Mouse (Mus musculus): ENCODE measurements around the gene Setd7.

- TF ChIP-seq CTCF (IDR thresholded peaks at IDR 0.05; ENCODE audit: control insufficient read depth, insufficient read depth, low read length), result no peak
- TF ChIP-seq POLR2A (IDR thresholded peaks at IDR 0.05; ENCODE audit: borderline replicate concordance, control insufficient read depth, low read depth, low read length), result no peak
These were observed 28.4 kb downstream of the Setd7 start for GRCm38 (mm10) chr3:51532282-51532620.
